Mouse (Mus musculus): ENCODE measurements at regions not wholly inside any gene's neighbourhood (a gene's known extent, or its start where the extent isn't known, plus 50 kb on each side); places are given as distances from the start of the nearest gene placed in this dataset.

GRCm38 (mm10) chr10:96330639-96331487 lies 194.5 kb downstream of the Gm5426 start:
- ATAC-seq = no peak

GRCm38 (mm10) chr10:96332731-96333201 lies 196.4 kb downstream of the Gm5426 start:
- ATAC-seq = no peak

GRCm38 (mm10) chr10:96333224-96333623 lies 196.8 kb downstream of the Gm5426 start:
- ATAC-seq = peak; percentile 83

- ATAC-seq = no peak
These were observed 199.9 kb downstream of the Gm5426 start for GRCm38 (mm10) chr10:96336271-96336670.

GRCm38 (mm10) chr10:96337088-96337666 lies 200.8 kb downstream of the Gm5426 start:
- no peak for ATAC-seq

- ATAC-seq = no peak
These were observed 201.6 kb downstream of the Gm5426 start for GRCm38 (mm10) chr10:96337797-96338608.

- ATAC-seq = peak; percentile 19
These were observed 202.2 kb downstream of the Gm5426 start for GRCm38 (mm10) chr10:96338609-96338978.

GRCm38 (mm10) chr10:96342476-96342875 lies 206.1 kb downstream of the Gm5426 start:
- peak; percentile 56 for ATAC-seq

GRCm38 (mm10) chr10:96343666-96344065 lies 207.3 kb downstream of the Gm5426 start:
- no peak for ATAC-seq

- no peak for ATAC-seq
These were observed 214.3 kb downstream of the Gm5426 start for GRCm38 (mm10) chr10:96350692-96351091.

- ATAC-seq = no peak
These were observed 214.9 kb downstream of the Gm5426 start for GRCm38 (mm10) chr10:96351320-96351719.

- ATAC-seq = peak; percentile 84
These were observed 220.7 kb downstream of the Gm5426 start for GRCm38 (mm10) chr10:96356980-96357624.

GRCm38 (mm10) chr10:96357632-96358031 lies 221.2 kb downstream of the Gm5426 start:
- peak; percentile 33 for ATAC-seq

GRCm38 (mm10) chr10:96358984-96359383 lies 222.6 kb downstream of the Gm5426 start:
- no peak for ATAC-seq

GRCm38 (mm10) chr10:96362211-96362610 lies 225.8 kb downstream of the Gm5426 start:
- no peak for ATAC-seq

- peak; percentile 67 for ATAC-seq
These were observed 227.5 kb downstream of the Gm5426 start for GRCm38 (mm10) chr10:96363867-96364266.

GRCm38 (mm10) chr10:96365101-96365500 lies 228.7 kb downstream of the Gm5426 start:
- ATAC-seq = no peak

GRCm38 (mm10) chr10:96366871-96367270 lies 230.5 kb downstream of the Gm5426 start:
- no peak for ATAC-seq

- ATAC-seq = peak; percentile 76
These were observed 234.3 kb downstream of the Gm5426 start for GRCm38 (mm10) chr10:96370547-96371320.

- no peak for ATAC-seq
These were observed 234.9 kb downstream of the Gm5426 start for GRCm38 (mm10) chr10:96371321-96371653.

GRCm38 (mm10) chr10:96372616-96373346 lies 236.4 kb downstream of the Gm5426 start:
- no peak for ATAC-seq
